Mouse (Mus musculus) stomach, embryonic 16.5 days (tissue): Measurements from ENCODE around the gene Muc4. TPM values are rescaled to one million over a fixed set of nuclear protein-coding genes. Genes with fewer than 3 reads are reported as not detected.

Experiments
- ATAC-seq: fragments of 200-750 bp; cut with Nextera tagmentation; 2 replicates; pipeline ENCODE4 v1.8.0; 2017; ENCODE audit warnings: moderate number of reproducible peaks, moderate TSS enrichment; ENCODE audit not compliant: insufficient read depth, low FRiP score
- H3K27ac ChIP-seq: fragments of 300-500 bp; sonication (generic); 2 replicates; pipeline ENCODE4 v1.5.1; 2014; ENCODE audit warnings: low read length
- H3K27me3 ChIP-seq: fragments of 300-500 bp; sonication (generic); 2 replicates; pipeline ENCODE4 v1.6.1; 2014; ENCODE audit warnings: low read length, control low read depth, mixed read lengths; ENCODE audit not compliant: control insufficient read depth, insufficient read depth
- H3K36me3 ChIP-seq: fragments of 300-500 bp; sonication (generic); 2 replicates; pipeline ENCODE4 v1.6.1; 2014; ENCODE audit warnings: low read length; ENCODE audit not compliant: control insufficient read depth, insufficient read depth
- H3K4me1 ChIP-seq: fragments of 300-500 bp; sonication (generic); 2 replicates; pipeline ENCODE4 v1.6.1; 2014; ENCODE audit warnings: low read length, control low read depth, mixed read lengths; ENCODE audit not compliant: control insufficient read depth, insufficient read depth
- H3K4me2 ChIP-seq: fragments of 300-500 bp; sonication (generic); 2 replicates; pipeline ENCODE4 v1.6.1; 2014; ENCODE audit warnings: low read depth, low read length, mixed read lengths
- H3K4me3 ChIP-seq: fragments of 300-500 bp; sonication (generic); replicated peaks from 2 replicates; pipeline ENCODE4 v1.5.1; 2014; ENCODE audit warnings: mild to moderate bottlenecking, low read length
- H3K9ac ChIP-seq: fragments of 300-500 bp; sonication (generic); 2 replicates; pipeline ENCODE4 v1.6.1; 2014; ENCODE audit warnings: low read length
- H3K9me3 ChIP-seq: fragments of 300-500 bp; sonication (generic); replicated peaks from 2 replicates; pipeline ENCODE4 v1.6.1; 2016; ENCODE audit warnings: low read length, control low read depth; ENCODE audit not compliant: control insufficient read depth
- WGBS: fragments of 180-500 bp; shearing (Covaris S2); extraction: QIAGEN DNeasy Blood & Tissue Kit; methylation state at CpG from one replicate; pipeline ENCODE4 v1.1.7; 2014; 5-methylcytosine and 5-hydroxymethylcytosine counted together
- polyA plus RNA-seq: library from polyadenylated mRNA; unstranded; fragments of >200 nt; fragmentation: Nextera tagmentation; extraction: Ambion mirVana; gene quantifications from 2 replicates; pipeline ENCODE4 v1.2.1, GENCODE M21; 2015

Gene Muc4
- polyA plus RNA-seq, 1 experiment from 2014 or later: 5.6 TPM

DNA sequence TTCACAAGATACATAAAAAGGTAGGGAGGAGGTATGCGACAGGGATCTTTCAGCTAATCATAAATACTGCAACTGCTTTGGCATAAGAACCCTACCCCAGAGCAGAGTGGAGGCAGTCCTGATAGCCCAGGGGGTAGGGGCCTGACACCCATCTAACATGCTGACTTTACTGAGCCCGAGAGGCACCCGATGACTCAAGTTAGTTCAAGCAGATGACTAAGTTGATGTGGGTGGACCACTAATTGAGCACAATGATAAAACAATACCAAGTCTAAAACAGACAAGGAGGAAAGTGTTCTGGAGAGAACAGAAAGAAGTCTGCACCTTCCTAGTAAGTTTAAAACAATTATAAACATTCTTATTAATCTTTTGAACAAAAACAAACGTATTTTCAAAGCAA, 95.8 kb downstream of the Muc4 start:
- ATAC-seq: no peak
- H3K9ac ChIP-seq: no peak overlapping the region
- H3K4me1 ChIP-seq: no peaks in the 10 kb centered on the region
- whole genome bisulfite sequencing: 79% methylated on average over 4 of the region's 4 CpGs
- no peak overlapping the region for H3K4me2 ChIP-seq
- H3K4me3 ChIP-seq: no peak overlapping the region
- H3K36me3 ChIP-seq: peaks cover 6% of the 10 kb centered on the region; the same call in 1 of the 2 replicates
- H3K27ac ChIP-seq: no peak overlapping the region
- H3K27me3 ChIP-seq: no peaks in the 10 kb centered on the region
- H3K9me3 ChIP-seq: no peaks in the 10 kb centered on the region

Other genes starting within 250 kb of the Muc4 start
- gene Slc51a, start 248.0 kb upstream of the Muc4 start, polyA plus RNA-seq: 9.5 and 12.0 TPM in 2 replicates
- 0.29 and 0.37 TPM in 2 replicates for gene Zdhhc19, start 239.6 kb upstream of the Muc4 start, polyA plus RNA-seq
- 68.3 and 69.7 TPM in 2 replicates for gene Tfrc, start 127.0 kb upstream of the Muc4 start, polyA plus RNA-seq
- gene Tnk2, start 92.0 kb upstream of the Muc4 start, polyA plus RNA-seq: 10.6 TPM in 2 replicates
- gene Muc20, start 61.5 kb downstream of the Muc4 start, polyA plus RNA-seq: 0.22 and 0.31 TPM in 2 replicates
- 0.27 TPM in 1 of 2 replicates, not detected in the other for gene Smbd1, start 74.6 kb downstream of the Muc4 start, polyA plus RNA-seq
- 85.2 and 92.5 TPM in 2 replicates for gene Fyttd1, start 141.6 kb downstream of the Muc4 start, polyA plus RNA-seq
- 24.3 and 24.7 TPM in 2 replicates for gene Rubcn, start 141.9 kb downstream of the Muc4 start, polyA plus RNA-seq
- gene Lrch3, start 178.2 kb downstream of the Muc4 start, polyA plus RNA-seq: 14.8 and 15.5 TPM in 2 replicates